Mouse (Mus musculus): ENCODE measurements around the gene Olfr524.

GRCm38 (mm10) chr7:140154218-140154927 is 51.4 kb downstream of the Olfr524 start, which contains the start of gene Sprn:
- no peak for TF ChIP-seq MYOD1 (IDR thresholded peaks at IDR 0.05; ENCODE audit: control insufficient read depth in 1 of 3, insufficient read length in 2 of 3, low read depth in 2 of 3)
- TF ChIP-seq CEBPB (IDR thresholded peaks at IDR 0.05; ENCODE audit: insufficient read depth, poor library complexity, severe bottlenecking), result no peak
